Mouse (Mus musculus) MEL-GATA-1-ER (cell line): ENCODE data around the gene Lamp1.

Experiments used
- DNase-seq: peaks from one replicate; pipeline ENCODE4 v3.0.0-alpha.2; 2012; ENCODE audit warnings: low read depth; ENCODE audit errors: extremely low read depth

The Lamp1 gene

DNA sequence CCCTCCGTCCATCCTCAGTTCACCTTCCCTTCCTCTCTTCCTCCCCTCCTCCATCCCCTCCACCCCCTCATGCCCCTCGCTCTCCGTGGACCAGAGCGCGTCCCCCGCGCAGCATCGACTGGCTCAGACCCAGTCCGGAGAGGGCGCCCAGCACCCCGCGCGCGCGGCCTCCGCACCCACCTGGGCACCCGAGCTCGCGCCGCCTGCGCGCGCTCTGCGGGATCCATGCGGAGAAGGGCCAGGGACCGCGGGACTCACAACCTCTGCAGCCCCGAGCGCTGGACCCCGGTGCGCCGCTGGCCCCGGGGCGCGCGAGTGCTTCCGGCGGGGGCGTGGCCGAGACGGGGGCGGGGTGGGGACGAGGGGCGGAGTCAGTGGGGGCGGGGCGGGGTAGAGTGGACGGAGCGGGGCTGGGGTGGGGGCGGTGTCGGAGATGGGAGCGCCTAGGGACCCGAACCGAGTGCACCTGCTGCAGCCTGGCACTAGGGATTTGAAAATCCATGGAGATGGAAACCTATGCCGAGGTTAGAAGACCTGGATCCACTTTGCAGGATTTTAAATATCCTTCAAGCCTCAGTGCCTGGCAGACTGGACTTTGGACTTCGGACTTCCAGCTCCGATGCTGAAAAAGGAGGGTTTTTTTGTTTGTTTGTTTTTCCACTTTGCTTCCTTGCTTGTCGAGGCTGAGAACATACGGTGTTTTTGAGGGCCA is 41.5 kb downstream of the Lamp1 start, which contains the start of gene Grtp1:
Grtp1 (minus strand) TSS at position 320 of the 712 bp plus-strand sequence.
- no peak for DNase-seq

DNA sequence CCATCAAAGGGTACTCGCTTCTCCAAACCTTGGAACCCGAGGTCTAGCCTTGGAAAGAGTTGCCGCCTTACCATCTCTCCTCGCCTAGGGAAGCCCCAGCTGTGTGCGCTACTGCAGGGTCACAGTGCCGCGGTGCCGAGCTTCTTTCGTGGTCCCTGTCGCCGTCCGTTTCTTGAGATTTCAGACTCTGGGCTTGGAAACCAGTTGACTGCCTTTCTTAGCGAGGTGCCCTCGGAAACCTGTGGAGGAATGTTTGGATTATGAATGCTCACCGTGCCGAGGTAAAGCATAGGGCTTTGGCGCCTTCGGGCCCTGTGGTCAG is 42.0 kb downstream of the Lamp1 start:
- DNase-seq: no peak

DNA sequence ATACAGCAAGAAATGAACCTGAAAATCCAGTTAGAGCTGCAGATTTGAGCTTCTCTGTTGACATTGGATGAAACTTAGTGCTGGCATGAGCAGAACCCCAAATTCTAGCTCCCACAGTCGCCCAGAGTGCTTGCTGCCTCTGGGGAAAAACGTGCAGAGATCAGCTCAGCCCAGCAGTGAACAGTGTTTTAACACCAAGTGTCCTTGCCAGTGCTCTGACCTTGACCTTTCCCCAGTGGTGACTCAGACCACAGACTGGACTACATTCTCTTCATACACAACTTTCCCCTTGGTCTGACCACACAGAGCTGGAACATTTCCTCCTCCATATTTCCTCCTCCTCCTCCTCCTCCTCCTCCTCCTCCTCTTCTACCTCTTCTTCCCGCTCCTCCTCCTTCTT is 43.1 kb downstream of the Lamp1 start:
- no peak for DNase-seq

DNA sequence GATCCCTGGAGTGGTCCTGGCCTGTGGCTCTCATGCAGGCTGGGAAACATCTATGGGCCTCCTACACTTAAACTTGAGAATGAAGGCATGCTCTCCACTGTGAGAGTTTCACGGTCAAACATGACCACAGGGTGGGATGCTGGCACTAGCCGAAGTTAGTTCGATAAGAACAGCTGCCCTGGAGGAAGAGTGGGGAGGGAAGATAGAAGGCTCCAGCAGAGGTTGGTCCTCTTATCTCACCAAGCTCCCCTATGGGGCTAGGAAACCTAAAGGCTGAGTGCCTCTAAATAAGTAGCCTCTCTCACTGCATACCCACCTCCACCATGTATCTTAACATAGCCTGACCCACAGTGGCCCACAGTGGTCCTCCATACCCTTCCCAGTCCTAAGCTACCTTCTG is 43.8 kb downstream of the Lamp1 start:
- peak; percentile 87 for DNase-seq

GRCm38 (mm10) chr8:13203472-13203871 is 44.5 kb downstream of the Lamp1 start:
- DNase-seq: no peak

DNA sequence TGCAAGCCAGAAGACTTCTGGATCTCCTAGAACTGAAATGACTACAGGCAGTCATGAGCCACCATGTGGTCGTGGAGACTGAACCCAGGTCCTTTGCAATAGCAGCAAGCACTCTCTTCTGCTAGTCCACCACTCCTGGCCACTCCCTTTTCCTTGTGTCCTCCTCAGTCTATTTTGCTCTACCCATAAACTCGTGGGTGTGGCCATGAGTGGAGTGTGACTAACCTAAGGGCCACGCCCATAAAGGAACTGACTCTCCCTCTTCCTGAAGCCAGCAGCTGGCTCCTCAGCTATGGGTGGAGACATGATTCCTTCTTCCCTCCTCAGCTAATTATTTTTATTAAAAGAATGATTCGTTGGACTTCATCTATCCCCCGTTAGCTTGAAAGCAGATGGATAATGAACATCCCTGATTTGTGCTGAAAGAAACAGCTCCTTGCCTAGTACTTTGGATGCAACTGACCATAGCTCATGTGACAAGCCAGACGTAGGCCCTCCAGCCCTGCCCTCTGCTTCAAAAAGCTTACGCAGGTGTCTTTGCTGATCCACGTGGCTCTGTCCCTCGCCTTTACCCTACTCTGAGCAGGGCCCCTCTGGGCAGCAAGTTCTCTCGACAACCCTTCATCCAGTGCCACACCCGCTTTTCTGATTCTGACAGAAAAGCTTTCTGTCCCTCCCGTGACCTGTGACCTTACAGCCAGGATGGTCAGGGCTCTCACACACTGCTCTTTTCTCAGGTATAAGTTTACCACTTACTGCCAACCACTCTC is 45.6 kb downstream of the Lamp1 start:
- DNase-seq: no peak

GRCm38 (mm10) chr8:13205311-13205710 is 46.4 kb downstream of the Lamp1 start:
- no peak for DNase-seq

GRCm38 (mm10) chr8:13206290-13206689 is 47.3 kb downstream of the Lamp1 start:
- DNase-seq: no peak

- peak; percentile 76 for DNase-seq
These were observed 49.8 kb downstream of the Lamp1 start for GRCm38 (mm10) chr8:13208627-13209355.

GRCm38 (mm10) chr8:13209770-13210169 is 50.8 kb downstream of the Lamp1 start:
- no peak for DNase-seq

- no peak for DNase-seq
These were observed 54.7 kb downstream of the Lamp1 start for GRCm38 (mm10) chr8:13213479-13214268.

- no peak for DNase-seq
These were observed 57.4 kb downstream of the Lamp1 start for GRCm38 (mm10) chr8:13216386-13216785.

- DNase-seq: no peak
These were observed 58.1 kb downstream of the Lamp1 start for GRCm38 (mm10) chr8:13217093-13217492.

GRCm38 (mm10) chr8:13217986-13218385 is 59.0 kb downstream of the Lamp1 start:
- DNase-seq: no peak

GRCm38 (mm10) chr8:13218441-13218840 is 59.5 kb downstream of the Lamp1 start:
- DNase-seq: no peak

GRCm38 (mm10) chr8:13224426-13224825 is 65.5 kb downstream of the Lamp1 start:
- DNase-seq: no peak
